Mouse (Mus musculus) cerebellum, postnatal 36 days (tissue): ENCODE data around the gene Angptl8.
A peak's percentile ranks its signal among the peaks of the same experiment; 100 is the strongest.
"Not testable (repeated sequence)": the region's sequence is repeated elsewhere in the genome, so short reads cannot be mapped to it uniquely, and the experiment has no call there.

Experiments
- DNase-seq, 2 experiments: peaks; one replicate each; pipeline ENCODE4 v3.0.0; 2021 to 2022; ENCODE audit warnings: mixed read lengths in 2 of 2

Gene Angptl8

DNA sequence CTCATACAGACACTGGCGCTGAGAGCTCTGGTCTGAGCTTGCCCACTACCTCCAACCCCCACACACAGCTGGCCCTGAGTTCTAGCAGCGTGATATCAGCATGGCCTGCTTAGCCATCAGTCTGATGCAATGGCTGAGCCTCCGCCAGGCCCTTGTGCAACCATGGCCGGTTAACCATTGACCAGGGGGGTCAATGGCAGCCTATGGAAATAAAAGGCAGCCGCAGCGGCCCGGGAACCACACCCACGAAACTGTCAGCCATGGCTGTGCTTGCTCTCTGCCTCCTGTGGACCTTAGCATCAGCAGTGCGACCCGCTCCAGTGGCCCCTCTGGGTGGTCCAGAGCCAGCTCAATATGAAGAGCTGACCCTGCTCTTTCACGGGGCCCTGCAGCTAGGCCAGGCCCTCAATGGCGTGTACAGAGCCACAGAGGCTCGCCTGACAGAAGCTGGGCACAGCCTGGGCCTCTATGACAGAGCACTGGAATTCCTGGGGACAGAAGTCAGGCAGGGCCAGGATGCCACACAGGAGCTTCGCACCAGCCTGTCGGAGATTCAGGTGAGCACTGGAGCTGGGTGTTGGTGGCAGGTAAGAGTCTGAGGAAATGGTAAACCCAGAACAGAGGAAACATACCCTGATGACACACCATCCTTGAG is at the start of gene Angptl8:
Gene Angptl8, plus strand, starts transcription at position 253 of the 655 bp plus-strand sequence.
- no peak for DNase-seq

DNA sequence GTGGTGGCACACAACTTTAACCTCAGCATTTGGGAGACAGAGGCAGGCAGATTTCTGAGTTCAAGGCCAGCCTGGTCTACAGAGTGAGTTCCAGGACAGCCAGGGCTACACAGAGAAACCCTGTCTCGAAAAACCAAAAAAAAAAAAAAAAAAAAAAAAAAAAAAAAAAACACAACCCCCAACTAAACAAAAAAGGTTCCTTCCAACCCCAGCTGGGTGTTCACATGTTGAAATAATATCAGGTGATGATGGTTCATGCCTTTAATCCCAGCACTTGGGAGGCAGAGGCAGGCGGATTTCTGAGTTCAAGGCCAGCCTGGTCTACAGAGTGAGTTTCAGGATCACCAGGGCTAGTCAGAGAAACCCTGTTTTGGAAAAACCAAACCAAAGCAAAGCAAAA is 49.0 kb upstream of the Angptl8 start:
- not testable (repeated sequence) for DNase-seq

DNA sequence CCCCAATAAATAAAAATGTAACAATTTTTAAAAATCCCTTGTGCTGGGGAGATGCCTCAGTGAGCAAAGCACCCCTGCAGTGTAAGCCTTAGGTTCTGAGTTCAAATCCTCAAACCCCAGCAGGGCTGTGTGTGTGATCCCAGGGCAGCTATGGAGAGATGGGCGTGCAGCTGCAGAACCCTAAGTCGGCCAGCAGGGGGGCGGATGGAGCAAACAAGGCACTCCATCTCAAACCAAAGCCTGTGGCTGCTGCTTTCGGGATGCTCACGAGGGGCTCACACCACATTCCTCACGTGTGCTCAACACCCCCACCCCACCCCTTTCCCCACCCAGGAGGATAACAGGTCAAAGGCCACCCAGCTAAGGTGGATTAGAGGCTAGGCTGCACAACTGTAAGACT is 48.4 kb upstream of the Angptl8 start:
- DNase-seq = peak; percentile 66 to 72

DNA sequence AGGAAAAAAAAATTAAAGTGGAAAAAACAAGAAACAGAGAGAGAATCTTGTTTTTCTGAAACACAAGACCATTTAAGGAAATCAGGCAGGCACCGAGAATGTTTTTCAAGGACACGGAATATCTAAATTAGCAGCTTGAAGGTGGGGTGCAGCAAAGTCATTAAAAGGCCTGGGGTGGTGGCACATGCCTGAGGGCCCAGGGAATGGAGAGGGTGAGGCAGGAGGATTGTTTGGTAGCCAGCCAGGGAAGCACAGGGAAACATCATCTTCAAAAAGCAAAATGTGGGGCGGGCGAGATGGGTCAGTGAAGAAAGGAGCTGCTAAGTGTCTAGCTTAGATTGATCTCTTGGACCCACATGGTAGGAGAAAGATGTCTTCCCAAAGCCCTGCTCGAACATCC is 47.7 kb upstream of the Angptl8 start:
- DNase-seq = no peak

DNA sequence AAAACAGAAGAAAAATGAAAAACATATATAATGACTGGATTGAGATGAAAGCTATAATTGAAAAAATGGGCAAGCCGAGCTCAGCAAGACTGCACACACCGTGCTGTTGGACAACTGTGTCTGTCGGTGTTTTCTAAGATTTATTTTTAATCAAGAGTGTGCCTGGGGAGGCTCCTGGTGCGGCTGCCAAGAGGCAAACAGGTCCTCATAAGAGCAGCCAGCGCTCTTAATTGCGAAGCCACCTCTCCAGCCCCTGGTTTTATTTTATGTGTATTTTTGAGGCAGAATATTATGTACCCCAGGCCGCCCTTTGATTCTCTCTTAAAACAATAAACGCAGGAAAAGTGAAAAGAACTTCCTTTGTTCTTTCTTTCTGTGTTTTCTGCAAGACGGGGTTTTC is 47.1 kb upstream of the Angptl8 start:
- no peak for DNase-seq

DNA sequence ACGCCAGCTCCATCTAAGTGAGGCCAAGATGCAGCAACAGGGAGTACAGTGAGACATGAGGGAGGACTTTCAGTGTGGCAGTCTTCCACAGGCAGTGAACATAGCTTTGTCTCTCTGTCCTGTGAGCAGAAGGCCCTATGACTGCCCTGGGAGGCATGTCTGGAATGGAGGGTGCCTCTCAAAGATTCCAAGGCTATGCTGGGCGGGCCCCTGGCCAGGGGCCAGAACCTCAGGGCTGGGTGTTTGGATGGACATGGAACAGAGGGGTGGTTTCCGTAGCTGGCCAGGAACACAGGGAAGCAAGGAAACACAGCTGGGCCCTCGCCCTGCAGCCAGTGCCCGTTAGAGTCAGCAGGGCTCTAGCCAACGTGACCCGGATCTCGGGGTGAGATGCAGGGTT is 43.4 kb upstream of the Angptl8 start:
- DNase-seq = peak in 1 of 2 experiments; percentile 32

DNA sequence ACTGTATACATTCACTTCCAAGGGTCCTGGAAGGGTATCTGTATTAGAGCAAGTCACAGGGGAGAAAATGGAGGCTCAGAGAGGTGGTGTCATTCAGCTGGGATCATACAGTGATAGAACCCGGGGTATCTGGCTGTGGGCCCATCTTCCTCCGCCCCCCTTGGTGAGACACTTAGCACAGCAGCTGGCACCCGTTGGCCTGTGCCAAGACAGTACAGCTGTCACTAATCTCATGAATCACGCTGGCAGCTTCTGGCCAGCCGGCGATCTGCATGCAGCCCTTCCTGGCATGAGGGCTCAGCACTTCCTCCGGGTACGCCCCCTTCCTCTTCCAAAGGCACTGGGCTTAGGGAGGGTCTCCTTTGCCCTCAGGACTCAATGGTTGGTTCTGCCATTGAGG is 42.7 kb upstream of the Angptl8 start:
- DNase-seq = peak; percentile 38 to 39

DNA sequence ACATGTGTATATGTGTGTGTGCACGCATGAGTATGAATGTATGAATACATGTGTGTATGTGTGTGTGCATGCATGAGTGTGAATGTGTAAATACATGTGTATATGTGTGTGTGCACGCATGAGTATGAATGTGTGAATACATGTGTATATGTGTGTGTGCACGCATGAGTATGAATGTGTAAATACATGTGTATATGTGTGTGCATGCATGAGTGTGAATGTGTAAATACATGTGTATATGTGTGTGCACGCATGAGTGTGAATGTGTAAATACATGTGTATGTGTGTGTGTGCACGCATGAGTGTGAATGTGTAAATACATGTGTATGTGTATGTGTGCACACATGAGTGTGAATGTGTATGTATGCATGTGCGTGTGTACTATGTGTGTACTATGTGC is 41.8 kb upstream of the Angptl8 start:
- DNase-seq = not testable (repeated sequence)

DNA sequence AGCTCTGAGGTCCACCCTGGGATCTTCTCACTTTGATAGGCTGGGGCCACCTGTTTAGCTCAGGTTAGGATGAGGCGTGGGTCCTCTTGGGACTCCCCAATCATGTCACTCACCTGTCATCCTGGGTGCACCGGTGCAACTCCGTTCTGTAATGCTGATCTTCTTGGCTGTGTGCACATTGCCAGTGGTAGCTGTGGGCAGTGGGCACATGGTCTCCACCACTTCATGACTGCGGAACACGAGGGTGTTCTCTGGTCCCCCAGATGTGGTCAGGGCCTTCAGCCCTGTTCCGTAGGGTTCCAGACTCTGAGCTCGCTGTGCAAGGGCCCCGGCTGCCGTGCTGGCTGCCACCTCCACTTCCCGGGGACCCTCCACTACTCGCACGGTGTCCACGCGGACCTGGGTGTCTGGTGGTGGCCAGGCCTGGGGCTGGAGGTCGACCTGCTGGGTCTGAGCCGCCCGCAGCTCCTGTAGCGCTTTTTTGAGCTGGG is 40.9 kb upstream of the Angptl8 start:
- DNase-seq = no peak

DNA sequence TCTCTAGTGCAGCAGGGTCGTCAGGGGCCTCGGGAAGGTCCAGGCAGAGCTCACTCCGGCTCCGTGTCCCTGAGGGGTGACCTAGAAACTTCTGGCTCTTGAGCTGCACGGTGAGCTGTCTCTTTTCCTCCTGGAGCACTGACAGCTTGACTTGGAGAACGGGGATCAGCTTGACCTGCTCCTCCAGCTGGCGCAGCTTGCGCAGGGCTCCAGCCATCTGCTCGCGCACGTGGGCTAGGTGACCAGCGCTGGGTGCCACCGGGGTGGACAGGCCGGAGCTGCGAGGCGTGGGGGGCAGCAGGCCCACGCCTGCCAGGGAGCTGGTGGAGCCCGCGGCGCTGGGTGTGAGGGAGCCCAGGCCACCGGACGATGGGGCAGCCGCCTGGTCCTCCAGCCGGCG is 40.4 kb upstream of the Angptl8 start:
- DNase-seq = peak; percentile 74 to 82

DNA sequence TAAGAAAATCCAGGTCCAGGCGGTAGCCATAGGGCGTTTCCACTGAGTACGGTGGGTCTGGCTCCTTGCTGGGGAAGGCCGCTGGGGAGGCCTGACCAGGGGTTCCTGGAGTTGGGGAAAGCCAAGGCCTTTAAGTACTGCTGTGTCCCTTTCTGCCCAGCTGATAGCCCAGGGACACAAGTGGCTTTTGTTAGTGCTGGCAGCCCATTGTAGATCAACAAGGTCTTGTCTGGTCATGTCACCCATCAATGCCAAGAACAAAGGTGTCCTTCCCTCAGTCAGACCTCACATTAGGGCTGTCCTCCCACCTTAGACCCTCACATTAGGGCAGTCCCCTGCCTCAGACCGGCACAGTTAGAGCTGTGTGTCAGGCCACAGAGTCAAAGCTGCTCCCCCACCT is 39.7 kb upstream of the Angptl8 start:
- DNase-seq = no peak

DNA sequence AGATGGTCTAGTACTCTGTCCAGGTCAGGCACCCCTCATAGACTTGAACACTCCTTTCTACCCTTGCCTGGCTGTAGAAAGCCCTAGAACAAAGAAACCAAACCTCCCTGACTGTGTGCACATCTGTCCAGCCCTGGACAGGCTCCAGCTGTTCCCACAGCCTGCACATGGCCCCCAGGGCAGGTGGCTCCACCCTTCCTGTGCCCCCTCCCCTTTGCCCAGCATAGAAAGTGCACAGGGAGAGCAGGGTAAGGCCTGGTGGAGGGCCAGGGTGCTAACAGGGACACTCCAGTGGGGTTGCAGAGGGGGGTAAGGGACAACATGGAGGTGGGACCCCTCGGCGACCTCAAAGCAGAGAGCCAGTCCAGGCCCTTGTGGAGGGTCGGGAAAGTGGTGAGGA is 39.1 kb upstream of the Angptl8 start:
- DNase-seq = no peak

DNA sequence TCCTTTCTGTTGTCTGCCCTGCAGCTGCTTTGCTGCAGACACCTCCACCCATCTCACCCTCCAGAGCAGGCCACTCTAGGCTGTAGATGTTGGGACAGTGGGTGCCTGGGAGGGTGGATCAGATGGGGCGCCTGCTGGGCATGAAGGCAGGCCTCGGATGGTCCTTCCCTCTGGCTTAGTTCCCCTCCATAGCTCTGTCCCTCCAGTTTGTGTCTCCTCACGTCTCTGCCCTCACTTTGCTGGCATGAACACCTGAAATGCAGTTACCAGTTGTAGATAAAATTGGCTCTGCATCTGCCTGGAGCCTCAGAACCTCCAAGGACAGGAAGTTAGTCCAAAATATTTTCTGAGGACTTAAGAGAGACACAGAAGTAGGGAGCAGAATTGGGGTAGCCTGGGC is 38.4 kb upstream of the Angptl8 start:
- no peak for DNase-seq

DNA sequence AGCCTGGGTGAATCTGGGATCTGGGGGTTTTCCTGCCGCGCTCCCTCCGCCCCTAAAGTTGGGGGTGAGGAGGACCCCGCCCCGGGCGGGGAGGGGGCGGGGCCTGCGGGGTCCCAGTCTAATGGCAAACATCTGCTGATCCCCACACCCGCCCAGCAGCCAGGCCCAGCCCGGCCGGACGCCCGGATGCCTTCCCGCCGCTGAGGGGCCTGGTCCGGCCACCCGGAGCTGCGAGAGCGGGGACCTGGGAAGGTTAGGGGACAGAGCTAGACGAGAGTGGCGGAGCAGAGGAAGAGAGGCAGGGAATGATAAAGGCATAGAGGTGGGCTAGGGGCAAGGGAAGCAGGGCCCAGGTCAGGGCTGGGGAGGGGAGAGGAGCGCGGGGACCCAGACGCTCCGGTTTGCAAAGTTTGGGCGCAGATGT is 37.4 kb upstream of the Angptl8 start:
- DNase-seq = peak in 1 of 2 experiments; percentile 31

DNA sequence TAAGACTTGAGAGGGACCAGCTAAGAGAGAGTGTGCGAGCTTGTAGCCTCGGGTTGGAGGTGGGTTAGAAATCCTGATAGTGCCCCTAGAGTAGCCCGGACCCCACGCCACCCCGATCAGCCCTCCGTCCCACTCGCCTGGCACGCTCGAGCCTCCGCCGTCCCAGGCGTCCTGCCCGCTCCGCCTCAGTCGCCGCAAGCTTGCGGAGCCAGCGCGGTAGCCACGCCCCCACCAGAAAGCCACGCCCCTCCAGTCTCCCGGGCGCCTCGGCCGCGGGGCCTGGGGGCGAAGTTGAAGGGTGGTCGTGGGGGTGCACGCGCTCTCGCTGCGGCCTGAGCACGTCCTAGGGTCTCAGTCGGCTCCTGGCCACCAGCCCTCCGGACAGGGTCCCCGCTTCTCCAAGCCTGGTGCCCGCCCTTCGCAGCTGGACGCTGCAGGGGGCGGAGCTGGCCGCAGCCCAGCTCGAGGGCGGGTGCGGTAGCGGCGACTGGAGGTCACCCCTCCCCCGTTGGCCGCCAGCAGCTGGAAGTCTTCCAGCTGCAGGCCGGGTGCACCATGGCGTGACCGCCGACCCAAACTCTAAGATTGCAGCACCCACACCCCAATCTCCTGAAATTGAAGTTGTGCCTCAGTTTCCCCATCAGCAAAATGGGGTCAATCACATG is 36.8 kb upstream of the Angptl8 start, which contains the start of gene Kank2:
Gene Kank2, minus strand, starts transcription at position 400 of the 665 bp plus-strand sequence.
- peak; percentile 63 to 73 for DNase-seq

DNA sequence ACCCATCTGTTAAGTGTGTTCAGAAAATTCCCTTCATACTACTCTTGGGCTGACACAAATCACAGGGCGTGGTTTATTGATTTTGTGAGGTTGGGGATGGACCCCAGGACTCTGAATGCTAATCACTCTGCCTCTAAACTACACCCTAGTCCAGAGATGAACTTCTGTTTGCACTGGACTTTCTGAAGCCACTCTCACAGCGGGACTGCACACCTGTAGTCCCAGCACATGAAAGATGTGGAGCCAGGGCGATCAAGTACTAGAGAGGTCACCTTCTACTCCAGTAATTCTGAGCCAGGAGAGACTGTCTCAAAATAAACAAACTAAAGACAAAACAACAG is 36.3 kb upstream of the Angptl8 start:
- DNase-seq = no peak

DNA sequence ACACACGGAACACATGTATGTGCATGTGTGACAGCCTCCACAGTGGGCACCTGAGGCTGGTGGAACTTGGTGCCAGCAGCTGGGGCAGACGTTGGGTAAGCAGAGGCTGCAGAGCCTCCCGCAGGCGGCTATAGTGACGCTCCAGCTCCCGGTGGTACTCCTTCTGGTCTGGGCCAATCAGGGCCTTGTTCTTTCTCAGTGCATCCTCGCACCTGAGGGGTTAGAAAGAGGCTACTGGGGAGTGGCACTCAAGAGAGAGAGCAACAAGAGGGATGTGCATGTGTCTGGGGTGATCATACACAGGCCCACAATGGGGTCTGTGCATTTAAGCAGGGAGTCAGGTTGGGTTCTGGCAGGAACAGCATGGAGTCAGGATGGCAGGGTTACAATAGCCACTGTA is 34.2 kb upstream of the Angptl8 start:
- no peak for DNase-seq

DNA sequence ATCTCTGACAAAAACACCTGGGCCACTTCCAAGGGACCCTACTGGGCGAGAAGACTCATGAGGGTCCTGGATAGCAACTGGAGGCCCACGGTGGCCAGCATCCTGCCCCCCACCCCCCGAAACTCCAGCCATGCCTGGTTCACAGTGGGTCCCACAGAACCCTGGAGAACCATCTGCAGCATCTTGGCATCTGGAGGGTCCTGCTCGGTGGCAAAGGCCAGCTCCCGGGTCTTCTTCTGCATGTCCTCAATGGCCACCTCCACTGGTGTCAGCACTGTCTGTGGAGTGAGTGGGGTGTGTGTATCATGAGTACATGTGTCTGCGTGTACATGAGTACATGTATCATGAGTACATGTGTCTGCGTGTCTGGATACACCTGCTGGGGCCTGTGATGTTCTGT is 33.7 kb upstream of the Angptl8 start:
- DNase-seq = no peak

DNA sequence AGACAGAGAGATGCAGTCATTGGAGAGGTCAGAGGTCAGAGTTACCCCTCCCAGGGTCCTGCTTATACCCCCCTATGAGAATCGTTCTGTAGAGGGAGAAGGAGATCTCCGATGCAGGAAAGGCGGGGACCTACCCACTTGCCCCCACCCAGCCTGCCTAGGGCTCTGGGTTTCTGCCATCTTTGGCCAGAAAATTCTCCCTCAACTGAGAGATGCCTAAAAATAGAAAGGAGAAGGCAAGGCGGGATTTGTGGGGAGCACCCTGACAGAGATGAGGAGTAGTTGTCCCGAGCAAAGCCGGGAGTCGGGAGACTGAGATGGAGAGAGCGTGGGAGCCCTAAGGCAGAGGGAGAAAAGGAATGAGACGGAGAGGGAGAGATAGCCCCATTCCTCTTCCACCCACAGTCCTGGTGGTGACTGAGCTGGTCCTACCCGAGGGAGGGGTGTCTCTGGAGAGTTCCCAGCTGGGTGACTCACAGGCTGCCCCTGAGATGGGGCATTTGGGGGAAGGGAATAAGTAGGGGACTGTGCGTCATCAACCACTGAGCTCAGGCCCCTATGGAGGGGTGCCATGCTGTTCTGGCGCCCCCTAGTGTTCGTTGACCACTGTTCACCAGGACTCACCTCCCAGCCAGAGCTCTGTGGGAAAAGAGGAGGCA is 31.2 kb upstream of the Angptl8 start:
- DNase-seq = peak; percentile 87

DNA sequence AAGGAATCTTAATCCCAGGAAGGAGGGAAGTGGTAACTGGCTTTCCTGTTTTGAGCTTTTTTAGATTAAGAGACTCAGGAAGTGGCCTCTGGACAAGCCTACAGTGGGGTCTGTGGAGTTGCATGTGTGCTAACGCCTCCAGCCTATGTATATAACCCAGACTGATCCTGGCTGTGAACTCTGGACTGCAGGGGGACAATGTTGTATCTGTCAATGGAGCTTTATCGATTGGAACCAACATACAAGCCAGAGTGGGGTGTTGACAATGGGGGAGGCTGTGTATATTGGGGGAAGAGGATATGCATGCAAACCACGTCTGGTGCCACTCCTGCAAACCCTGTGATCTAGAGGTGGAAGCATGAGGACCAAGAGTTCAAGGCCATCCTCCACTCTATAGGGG is 28.9 kb upstream of the Angptl8 start:
- no peak for DNase-seq

DNA sequence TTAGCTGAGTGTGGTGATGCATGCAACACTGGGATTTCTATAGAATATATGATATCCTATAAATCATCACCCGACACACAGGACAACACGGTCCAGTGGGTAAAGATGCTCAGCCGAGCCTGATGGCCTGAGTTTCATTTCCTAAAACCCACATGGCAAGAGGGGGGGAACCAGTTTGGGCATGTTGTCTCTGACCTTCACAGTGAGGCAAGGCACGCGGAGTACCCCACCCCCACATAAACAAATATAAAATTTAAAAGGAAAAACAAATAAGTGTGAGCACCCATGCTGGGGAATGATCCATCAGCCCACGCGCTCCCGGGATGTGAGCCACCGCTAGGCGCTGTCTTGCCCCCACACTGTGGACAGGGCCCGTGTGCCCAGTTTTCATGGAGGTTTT is 28.3 kb upstream of the Angptl8 start:
- DNase-seq = peak in 1 of 2 experiments; percentile 38

DNA sequence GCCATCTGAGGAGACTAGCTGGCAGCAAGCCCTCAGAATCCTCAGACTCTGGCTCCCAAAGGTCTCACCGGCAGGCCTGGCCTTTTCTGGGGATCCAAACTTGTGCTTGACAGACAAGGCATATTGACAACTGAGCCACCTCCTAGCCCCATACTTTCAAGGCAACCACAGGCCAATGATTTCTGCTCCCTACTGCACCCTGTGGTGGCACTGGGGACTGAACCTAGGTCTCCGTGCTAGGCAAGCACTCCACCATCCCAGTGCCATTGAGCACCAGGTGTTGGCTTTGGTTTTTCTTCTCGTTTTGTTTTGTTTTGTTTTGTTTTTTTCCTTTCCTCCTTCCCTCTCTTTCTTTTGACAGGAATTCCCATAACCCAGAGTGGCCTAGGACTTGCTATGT is 26.7 kb upstream of the Angptl8 start:
- no peak for DNase-seq

DNA sequence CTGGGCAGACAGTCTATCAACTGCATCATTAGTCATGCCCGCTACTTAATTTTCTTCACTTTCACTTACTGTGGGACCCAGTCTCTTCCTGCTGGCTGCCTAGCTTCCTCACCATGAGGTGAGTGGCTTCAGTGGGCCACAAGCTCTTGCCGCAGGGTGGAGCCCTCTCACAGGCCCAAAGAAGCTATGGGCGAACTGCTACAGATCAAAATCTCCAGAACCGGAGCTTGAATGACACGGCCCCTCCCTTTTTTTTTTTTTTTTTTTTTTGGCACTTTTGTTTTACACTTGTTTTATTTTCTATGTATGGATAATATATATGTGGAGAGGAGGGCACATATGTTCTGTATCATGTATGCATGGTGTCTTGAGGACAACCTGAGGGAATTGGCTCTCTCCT is 24.1 kb upstream of the Angptl8 start:
- DNase-seq = no peak

DNA sequence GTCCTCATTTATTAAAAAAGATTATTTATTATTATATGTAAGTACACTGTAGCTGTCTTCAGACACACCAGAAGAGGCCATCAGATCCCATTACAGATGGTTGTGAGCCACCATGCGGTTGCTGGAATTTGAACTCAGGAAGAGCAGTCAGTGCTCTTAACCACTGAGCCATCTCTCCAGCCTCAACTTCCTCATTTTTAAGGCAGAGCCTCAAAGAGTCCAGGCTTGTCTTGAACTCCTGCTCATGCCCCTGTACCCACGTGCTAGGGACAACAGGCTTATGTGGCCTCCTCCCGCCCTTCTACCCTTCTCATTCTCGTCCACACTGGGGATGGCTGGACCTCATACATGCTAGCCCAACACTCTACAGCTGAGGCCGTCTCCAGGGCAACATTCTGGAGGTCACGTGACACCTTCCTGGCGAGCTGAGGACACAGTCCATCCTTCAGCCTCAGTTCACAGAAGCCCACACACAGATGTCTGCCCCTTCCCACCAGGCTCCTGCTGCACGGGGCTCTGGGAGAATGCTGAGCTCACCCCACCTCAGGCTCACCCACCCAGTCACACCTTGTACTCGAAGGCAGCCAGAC is 18.5 kb upstream of the Angptl8 start:
- no peak for DNase-seq
